Mouse (Mus musculus) WW6 (cell line): ENCODE data around the gene Fbxw21.

ENCODE experiments used
- DNase-seq: peaks from one replicate; pipeline ENCODE4 v3.0.0-alpha.2; 2013; ENCODE audit warnings: low read depth, low spot score

Fbxw21 gene

DNA sequence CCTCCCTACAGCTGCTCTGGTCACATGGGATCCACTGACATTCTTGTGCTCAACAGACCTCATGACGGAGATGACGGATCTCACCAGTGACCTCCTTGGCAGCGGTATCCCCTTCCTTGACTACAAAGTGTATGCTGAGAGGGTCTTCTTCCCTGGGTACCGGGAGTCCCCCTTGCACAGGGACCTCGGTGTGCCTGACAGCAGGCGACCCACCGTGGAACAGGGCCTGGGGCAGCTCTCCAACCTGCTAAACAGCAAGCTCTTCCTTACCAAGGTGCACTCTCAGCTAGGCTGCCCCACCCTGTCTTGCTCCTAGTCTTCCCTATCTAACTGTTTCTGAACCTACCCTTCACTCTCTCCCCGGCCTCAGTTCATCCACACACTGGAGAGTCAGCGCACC lies 50.2 kb downstream of the Fbxw21 start:
- no peak for DNase-seq

DNA sequence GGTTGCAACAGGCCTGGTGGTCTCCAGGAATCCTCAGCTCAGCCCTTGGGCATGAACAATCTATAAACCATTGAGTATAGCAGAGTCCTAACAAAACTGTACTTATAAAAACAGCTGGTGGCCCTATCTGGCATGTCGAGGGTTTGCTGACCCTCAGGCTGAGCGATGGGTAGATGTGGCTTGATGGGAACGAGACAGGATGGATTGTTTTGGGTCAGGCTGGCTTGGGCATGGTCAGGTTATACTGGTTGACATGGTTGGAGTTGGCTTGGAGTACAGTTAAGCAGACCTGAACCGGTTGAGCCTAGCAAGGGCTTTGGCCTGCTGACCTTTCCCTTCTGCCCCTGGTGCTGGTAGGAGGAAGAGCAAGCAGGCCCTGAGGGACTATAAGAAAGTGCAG lies 50.7 kb downstream of the Fbxw21 start:
- DNase-seq = no peak

DNA sequence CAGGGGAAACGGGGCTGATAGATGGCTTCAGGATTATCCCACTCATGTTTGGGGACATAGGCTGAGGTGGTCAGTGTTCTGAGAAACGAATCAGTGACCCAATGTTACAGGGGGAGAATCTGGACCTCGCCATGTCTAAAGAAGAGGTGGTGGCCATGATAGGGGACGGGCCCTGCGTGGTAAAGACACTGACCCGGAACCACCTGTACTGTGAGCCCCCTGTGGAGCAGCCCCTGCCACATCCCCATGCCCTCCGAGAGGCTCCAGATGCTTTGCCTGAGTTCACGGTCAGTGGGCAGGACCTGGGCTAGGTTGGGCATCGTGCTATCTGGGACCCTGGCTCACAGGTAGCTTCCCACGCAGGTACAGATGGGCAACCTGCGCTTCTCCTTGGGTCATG lies 51.6 kb downstream of the Fbxw21 start:
- DNase-seq = no peak

DNA sequence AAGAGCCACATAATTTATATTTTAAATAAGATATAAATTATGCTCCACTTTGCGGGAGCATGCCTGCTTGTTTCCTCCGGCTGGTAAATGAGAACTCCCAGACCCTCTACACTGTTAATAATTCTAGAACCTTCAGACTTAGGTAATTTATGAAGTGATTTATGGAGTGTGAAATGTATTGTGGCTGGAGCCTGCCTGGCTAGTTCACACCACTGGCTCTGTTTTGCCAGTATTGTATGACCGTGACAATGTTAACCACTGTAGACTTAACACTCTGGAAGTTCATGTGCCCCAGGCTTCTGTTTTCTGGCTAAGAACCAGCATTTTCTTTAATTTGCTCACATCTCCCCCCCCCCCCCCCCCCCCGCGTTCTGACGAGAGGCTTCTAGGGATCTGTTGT lies 54.5 kb downstream of the Fbxw21 start:
- DNase-seq = no peak

DNA sequence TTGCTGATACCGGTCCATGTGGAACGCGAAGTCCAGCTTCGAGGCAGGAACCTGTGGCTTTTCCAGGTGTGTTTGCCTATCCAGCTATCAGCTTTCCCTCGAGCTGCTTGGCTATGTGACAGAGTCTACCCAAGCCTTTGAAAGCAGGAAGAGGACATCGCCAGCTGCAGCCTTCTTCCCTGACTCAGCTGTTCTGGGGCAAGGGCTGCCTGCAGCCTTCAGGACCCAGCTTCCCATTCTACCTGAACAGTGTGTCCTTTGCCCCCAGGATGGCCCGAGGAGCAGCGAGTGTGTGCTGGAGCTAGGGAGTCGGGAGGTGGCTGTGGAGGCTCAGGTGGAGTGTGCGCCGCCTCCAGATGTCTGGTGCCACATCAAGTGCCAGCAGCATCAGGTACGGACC lies 56.2 kb downstream of the Fbxw21 start:
- DNase-seq = no peak

DNA sequence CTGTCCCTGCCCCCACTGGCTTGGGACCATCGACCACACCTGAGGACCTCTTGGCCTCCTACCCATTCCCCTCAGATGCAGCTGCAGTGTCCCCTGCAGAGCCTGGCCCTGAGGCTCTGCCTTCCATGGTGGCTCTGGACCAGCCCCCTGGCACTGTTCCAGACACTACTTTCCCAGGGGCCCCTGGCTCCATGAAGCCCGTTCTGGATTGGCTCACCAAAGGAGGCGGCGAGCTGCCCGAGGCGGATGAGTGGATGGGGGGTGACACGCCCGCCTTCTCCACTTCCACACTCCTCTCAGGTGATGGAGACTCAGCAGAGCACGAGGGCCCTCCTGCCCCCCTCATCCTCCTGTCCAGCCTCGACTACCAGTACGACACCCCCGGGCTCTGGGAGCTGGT lies 56.8 kb downstream of the Fbxw21 start:
- DNase-seq = no peak

DNA sequence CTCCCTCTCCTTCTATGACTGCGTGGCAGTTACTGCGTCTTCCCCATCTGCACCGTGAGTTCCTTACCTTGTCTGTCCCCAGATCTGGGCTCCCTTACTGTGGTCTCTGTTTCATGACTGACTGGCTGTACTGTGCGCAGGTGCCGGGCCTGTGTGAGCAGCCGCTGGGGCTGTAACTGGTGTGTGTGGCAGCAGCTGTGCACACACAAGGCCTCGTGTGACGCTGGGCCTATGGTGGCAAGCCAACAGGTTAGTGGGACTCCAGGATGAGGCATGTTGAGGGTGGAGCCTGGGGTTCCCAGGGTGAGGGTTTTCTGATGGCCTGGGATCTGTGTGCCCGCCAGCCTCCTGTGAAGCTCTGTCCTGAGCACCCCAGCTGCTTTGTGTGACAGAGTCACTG lies 57.8 kb downstream of the Fbxw21 start:
- DNase-seq = no peak

DNA sequence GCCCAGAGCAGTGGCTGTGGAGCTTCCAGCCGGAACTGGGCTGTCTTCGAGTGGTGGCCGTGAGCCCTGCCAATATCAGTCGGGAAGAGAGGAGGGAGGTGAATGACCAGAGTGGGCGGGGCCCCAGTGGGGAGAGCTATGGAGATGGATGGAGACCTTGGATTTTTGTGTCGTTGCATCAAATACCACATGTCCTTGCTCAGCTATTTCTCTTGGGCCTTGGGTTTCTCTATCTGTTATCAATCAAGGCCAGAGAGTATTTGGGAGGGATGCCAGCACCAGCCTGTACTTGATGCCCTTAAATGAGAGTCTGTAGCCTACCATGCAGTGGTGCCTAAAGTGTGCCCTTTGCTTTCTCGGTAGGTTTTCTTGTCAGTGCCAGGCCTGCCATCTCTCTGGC lies 58.6 kb downstream of the Fbxw21 start:
- DNase-seq = no peak

DNA sequence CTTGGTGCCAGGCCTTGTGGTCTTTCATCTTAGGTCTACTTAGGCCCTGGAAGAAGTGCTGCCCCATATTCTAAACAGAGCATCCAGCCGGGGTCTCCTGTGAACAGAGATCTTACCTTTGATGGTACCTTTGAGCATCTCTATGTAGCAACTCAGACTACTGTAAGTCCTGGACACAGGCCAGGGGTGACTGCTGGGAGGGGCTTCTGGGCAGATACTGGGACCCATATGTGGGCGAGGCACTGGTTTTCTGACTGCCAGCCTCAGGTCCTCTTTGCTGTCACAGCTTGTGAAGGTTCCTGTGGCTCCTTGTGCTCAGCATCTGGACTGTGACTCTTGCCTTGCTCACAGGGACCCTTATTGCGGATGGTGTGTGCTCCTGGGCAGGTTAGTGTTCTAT lies 59.3 kb downstream of the Fbxw21 start:
- no peak for DNase-seq

DNA sequence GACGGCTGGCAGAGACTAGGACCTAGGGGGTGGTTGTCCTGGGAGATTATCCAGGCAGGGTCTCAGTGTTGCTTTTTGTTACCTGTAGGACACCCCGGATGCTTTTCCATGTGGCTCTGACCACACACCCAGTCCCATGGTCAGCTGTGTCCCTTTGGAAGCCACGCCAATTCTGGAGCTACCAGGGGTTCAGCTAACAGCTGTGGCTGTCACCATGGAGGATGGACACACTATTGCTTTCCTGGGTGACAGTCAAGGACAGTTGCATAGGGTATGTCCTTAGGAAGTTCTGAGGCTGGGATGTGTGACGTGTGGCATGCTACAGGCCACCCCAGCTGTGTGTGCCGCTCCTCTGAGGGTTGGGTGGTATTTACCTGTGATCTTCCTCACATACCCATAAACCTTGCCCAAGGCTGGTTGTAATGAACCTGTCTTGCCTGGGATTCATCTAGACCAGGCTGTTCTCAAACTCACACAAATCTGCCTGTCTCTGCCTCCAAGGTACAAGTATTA lies 59.9 kb downstream of the Fbxw21 start:
- DNase-seq = no peak

DNA sequence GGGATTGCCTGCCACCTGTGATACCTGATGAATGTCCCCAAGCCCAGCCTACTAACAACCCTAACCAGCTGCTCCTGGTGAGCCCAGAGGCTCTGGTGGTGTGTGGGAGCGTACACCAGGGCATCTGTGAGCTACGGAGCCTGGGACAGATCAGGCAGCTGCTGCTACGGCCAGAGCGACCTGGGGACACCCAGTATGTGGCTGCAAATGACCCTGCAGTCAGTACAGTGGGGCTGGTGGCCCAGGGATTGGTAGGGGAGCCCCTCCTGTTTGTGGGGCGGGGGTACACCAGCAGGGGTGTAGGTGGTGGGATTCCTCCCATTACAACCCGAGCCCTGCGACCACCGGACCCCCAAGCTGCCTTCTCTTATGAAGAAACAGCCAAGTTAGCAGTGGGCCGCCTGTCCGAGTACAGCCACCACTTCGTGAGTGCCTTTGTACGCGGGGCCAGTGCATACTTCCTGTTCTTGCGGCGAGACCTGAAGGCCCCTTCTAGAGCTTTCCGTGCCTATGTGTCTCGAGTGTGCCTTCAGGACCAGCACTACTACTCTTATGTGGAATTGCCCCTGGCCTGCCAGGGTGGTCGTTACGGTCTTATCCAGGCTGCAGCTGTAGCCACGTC lies 61.4 kb downstream of the Fbxw21 start:
- no peak for DNase-seq

DNA sequence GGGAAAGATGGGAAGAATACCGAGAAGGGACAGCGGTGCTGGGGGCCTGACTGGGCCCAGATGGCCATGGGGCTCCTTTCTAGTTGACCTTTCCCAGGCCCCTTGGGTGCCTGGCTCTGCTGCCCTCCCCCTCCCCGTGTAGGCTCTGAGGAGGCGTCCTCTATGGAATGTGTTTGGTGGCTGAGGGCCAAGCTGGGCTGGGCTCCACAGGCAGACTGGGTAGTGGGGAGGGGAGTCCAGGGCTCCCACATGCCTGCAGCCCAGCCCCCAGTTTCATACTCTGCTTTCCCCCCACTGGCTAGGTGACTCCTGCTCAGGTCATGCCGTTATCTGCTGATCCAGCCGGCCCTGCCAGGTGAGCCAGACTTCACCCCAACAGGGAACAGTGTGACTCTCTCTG lies 62.9 kb downstream of the Fbxw21 start:
- no peak for DNase-seq

DNA sequence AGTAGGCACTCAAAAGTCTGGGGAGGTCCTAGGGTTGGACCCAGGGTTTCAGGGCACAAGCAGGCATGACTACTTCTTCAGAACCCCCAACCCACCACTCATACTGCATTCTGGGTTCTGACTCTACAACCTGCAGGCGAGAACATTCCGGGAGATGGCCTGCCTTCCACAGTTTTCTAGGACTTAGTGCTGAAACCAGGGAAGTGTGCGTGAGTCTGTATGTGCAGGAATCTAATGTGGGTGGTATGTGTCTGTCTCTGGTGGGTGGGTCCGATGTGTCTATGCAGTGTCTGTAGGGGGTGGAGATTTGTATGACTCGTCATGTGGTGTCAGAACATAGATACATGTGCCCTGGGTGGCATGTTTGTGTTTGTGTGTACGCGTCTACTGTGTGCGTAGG lies 63.5 kb downstream of the Fbxw21 start:
- no peak for DNase-seq

DNA sequence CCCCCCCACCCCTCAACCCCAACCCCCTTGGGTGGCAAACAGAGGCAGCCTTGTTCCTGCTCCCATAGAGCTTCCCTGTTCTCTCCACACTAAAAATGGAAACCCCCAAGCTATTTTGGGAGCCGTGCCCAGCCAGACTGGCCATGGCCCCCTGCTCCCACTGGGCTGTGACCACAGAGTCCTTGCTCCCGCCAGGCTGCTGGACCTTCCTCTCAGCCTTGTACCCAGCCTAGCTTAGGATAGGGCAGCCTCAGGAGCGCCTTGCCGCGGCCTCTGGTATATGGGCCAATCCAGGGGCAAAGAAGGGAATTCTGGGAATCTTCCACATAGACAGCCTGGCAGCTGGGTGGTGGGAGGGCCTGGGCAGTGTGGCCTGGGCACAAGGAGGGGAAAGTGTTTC lies 64.0 kb downstream of the Fbxw21 start:
- DNase-seq = no peak

DNA sequence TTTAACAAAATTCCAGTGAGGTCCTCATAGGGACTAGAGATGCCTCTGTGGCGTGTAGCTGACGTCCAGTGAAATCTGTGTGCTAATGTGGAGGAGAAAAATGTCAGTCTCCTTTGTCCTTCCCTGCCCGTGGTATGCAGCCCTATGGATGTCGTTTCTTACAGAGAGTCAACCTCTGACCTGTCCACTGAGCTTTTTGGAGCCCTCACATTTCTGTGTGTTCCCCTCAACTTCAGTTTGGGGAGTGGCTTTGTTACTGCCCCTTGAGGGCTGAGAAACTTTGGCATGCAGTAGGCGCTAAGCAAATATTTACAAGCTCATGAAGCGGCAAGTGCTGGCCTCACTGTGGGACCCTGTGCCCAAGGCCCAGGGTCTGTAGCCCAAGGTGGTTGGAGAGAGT lies 64.5 kb downstream of the Fbxw21 start:
- no peak for DNase-seq

DNA sequence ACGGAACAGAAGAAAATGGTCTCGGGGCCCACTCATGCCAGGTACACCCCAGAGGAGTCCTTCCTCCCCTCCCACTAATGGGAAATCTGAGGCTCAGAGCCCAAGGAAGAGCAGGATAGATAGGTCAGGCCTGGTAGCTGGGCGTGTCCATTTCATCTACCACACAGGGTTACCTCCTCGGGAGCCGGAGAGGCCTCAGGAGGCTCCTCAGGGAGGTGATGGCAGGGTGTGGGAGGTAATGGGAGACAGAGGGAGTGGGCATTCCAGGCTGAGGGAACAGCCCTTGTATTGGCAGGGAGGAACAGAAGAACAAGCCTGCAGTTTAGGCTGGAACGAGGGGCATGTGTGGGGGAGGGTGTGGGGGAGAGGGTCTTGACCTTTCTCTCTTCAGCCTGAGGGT lies 65.0 kb downstream of the Fbxw21 start:
- no peak for DNase-seq

DNA sequence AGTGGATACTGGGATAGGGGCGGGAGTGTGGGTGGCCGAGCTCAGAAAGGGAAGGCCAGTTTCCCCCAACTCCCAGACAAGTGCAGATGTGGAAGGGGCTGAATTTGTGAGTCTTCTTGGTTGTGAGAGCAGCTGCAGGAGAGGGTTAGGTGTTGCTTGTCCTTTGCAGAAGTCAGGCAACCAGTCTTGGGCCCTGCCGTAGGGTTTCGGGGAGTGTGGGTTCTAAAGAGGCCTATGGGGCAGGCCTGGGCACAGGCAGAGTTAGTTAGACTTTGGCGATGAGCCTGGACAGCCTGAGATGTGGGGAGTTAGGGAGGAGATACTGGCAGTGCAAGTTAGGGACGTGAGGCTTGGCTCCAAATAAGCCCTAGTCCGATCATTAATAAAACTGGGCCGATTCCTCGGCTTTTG lies 65.6 kb downstream of the Fbxw21 start:
- DNase-seq = no peak

DNA sequence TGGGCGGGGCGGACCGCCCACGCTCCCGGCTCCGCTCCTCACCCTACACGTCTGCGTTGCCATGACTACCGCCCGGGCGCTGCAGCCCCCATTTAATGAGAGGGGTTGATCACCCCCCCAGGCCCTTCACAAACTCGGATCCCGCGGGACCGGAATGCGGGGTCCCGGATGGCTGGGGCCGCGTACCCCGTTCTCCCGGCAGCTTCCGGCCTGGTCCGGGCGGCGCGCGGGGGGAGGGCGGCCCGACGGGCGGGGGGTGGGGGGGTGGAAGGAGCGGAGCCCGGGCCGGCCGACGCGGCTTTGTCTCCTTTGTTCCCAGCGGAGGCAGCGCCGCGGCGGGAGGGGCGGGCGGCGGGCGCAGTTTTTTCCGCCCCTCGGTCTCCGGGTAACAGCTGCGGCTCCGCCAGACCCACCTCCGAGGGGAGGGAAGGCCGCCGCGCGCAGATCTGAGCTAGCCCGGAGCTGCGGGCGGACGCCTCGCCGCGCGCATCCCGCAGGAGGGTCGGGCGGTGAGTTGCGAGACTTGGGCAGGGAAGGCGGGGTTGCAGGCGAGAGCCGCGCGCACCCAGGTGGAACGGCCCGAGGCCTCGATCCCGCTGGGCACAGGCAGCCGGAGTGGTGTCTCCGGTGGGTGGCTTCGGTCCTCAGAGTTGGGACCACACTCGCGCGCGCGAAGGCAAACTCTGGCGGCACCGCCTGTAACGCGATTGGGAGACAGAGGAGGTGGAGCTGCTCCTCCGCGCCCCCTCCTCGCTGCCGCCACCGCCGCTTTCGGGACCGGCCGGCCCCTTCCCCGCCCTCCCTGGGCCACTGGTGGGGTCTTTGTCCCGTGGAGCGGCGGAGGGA lies 66.5 kb downstream of the Fbxw21 start, which contains the start of gene Plxnb1:
Gene Plxnb1 (plus strand): TSS at position 253 of the 846 bp plus-strand sequence.
- DNase-seq = peak; percentile 61

DNA sequence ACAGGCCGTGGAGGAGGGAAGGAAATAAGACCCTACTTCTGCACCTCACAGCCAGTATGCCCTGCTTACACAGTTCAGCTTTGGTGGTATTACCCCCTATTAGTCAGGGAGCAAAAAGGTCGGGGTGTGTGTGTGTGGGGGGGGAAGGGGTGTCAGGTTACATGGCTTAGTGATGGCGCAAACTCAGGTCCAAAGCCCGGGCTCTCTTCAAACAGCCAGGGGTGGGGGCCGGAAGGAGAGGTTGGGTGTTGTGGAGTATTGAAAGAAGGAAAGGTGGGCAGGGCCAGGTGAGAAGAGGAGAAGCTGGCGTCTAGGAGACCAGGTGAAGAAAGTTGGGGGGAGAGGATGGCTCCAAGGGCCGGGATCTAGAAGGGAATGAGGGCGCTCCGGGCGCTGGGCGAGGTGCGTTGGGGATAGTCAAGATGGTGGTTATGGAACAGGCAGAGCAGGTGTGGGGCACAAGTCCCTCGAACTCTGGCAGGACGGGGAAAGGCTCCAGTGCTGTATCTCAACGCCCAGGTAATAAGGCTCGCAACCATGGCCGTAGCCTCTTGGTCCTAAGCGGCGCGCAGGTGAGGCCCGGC lies 67.2 kb downstream of the Fbxw21 start:
- DNase-seq = peak; percentile 34

DNA sequence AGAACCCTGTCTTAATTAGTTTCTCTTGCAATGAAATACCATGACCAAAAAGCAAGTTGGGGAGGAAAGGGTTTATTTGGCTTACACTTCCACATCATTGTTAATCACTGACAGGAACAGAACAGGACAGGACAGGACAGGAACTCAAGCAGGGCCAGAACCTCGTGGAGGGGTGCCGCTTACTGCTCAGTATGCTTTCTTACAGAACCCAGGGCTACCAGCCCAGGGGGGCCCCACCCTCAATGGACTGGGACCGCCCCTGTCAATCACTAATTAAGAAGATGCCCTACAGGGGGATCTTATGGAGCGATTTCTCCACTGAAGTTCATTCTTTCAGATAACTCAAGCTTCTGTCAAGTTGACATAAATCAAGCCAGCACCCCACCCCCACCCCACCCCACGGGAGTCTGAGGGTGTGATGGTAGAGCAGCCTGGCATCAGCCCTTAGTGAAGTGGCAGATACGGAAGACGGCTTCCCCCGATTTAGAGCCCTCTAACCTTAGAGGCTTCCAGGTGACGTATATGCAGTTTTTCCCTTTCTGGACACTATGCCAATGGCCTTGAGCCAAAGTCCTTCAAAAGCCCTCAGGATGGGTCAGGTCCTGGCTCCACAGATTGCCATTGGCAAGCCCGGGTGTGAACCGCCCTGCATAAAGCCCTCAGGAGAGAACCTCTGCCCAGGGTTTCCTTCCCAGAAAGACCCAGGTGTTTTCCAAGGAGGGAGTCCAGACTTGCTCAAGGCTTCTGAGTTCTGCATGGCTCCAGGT lies 67.9 kb downstream of the Fbxw21 start:
- no peak for DNase-seq

DNA sequence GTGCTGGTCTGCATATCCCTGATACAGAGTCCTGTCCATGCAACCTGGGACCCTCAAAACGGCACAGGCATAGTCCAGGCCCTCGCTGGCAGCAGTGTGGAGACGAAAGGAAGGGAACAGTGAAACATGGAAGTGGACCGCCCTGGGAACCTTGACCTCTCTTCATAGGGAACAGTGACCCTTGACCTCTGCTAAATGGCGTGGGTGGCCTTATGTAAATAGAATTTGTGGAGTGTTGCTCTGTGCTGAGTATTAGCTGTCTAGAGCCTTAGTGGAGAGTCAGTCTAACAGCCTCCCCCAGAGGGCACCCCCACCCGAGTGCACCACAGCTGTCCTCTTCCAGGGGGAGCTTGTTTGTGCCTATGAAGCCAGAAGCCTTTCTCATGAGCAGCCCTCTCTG lies 69.0 kb downstream of the Fbxw21 start:
- no peak for DNase-seq

DNA sequence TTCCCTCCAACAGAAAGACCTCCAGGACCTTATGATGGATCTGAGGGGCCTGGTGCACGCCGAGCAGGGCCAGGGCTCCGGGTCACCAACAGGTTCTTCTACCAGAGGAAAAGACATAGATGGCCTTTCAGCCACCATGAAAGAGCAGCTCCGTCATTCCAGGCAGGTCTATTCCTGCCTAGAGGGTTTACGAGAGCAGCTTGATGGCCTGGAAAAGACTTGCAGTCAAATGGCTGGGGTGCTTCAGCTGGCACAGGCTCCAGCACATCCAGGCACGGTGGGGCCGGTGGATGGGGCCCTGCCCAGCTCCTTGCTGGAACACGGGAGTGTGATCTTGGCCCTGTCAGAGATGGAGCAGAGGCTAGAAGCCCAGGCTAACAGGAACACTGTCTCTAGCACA lies 70.0 kb downstream of the Fbxw21 start:
- DNase-seq = no peak
